Mouse (Mus musculus): ENCODE measurements around the gene 2700081O15Rik.

GRCm38 (mm10) chr19:7386042-7386441 lies 31.4 kb upstream of the 2700081O15Rik start:
- TF ChIP-seq CTCF (IDR thresholded peaks at IDR 0.05; ENCODE audit: control insufficient read depth, insufficient read depth, low read length) (no peak), POLR2A (IDR thresholded peaks at IDR 0.05; ENCODE audit: borderline replicate concordance, control insufficient read depth, low read depth, low read length) (no peak)

Measured in bone marrow, adult 2 months (tissue).